Mouse (Mus musculus) G1E-ER4 (cell line): Measurements from ENCODE around the gene Mapkapk5. TPM values are rescaled to one million over a fixed set of nuclear protein-coding genes. Genes with fewer than 3 reads are reported as not detected.

Source experiments
- GATA1 ChIP-seq: IDR thresholded peaks from one replicate; pipeline ENCODE4 v1.8.0; 2012; ENCODE audit warnings: low read length, inconsistent platforms
- polyA plus RNA-seq: library from polyadenylated mRNA; stranded (reverse); fragments of >175 nt; gene quantifications from 2 replicates; pipeline ENCODE4 v1.2.3, GENCODE M21; 2012

Gene Mapkapk5
- polyA plus RNA-seq, 1 experiment, result 52.3 TPM

GRCm38 (mm10) chr5:121535116-121535515 lies 10.6 kb downstream of the Mapkapk5 start:
- no peak for TF ChIP-seq GATA1

- TF ChIP-seq GATA1, result no peak
Observed at GRCm38 (mm10) chr5:121534521-121534920, 11.2 kb downstream of the Mapkapk5 start.

- no peak for TF ChIP-seq GATA1
Observed at GRCm38 (mm10) chr5:121526961-121527360, 18.7 kb downstream of the Mapkapk5 start.

GRCm38 (mm10) chr5:121526526-121526925 lies 19.2 kb downstream of the Mapkapk5 start:
- TF ChIP-seq GATA1, result no peak

- TF ChIP-seq GATA1, result no peak
Observed at GRCm38 (mm10) chr5:121525774-121526450, 19.8 kb downstream of the Mapkapk5 start.

GRCm38 (mm10) chr5:121518983-121519382 lies 26.7 kb downstream of the Mapkapk5 start:
- TF ChIP-seq GATA1, result no peak

- no peak for TF ChIP-seq GATA1
Observed at GRCm38 (mm10) chr5:121510009-121510408, 35.7 kb downstream of the Mapkapk5 start.

GRCm38 (mm10) chr5:121506846-121507245 lies 38.9 kb downstream of the Mapkapk5 start:
- no peak for TF ChIP-seq GATA1

GRCm38 (mm10) chr5:121503231-121503630 lies 42.5 kb downstream of the Mapkapk5 start, which contains the start of gene Adam1b:
Gene Adam1b (minus strand): TSS chr5:121503435.
- TF ChIP-seq GATA1, result no peak

GRCm38 (mm10) chr5:121500719-121501118 lies 45.0 kb downstream of the Mapkapk5 start:
- TF ChIP-seq GATA1, result no peak

- no peak for TF ChIP-seq GATA1
Observed at GRCm38 (mm10) chr5:121493305-121493704, 52.4 kb downstream of the Mapkapk5 start.

GRCm38 (mm10) chr5:121484801-121485200 lies 60.9 kb downstream of the Mapkapk5 start:
- TF ChIP-seq GATA1, result no peak

GRCm38 (mm10) chr5:121477680-121478079 lies 68.0 kb downstream of the Mapkapk5 start:
- TF ChIP-seq GATA1, result no peak

GRCm38 (mm10) chr5:121476040-121476439 lies 69.7 kb downstream of the Mapkapk5 start:
- TF ChIP-seq GATA1, result peak; percentile 64

Other genes starting within 250 kb of the Mapkapk5 start
- gene Trafd1, start 160.3 kb downstream of the Mapkapk5 start, polyA plus RNA-seq, result 14.7 and 17.8 TPM in 2 replicates
- 5.2 and 5.3 TPM in 2 replicates for gene Naa25, start 148.0 kb downstream of the Mapkapk5 start, polyA plus RNA-seq
- 2.0 TPM in 2 replicates for gene Tmem116, start 94.0 kb downstream of the Mapkapk5 start, polyA plus RNA-seq
- 214 and 282 TPM in 2 replicates for gene Erp29, start 93.4 kb downstream of the Mapkapk5 start, polyA plus RNA-seq
- not detected in 2 replicates for gene Adam1b, start 42.5 kb downstream of the Mapkapk5 start, polyA plus RNA-seq
- gene Adam1a, start 423 bp downstream of the Mapkapk5 start, polyA plus RNA-seq, result 0.11 and 0.15 TPM in 2 replicates
- not detected in 2 replicates for gene Gm42878, start 423 bp downstream of the Mapkapk5 start, polyA plus RNA-seq
- gene Aldh2, start 47.9 kb upstream of the Mapkapk5 start, polyA plus RNA-seq, result 124 and 151 TPM in 2 replicates
- gene Acad12, start 73.0 kb upstream of the Mapkapk5 start, polyA plus RNA-seq, result 1.0 and 1.3 TPM in 2 replicates
- gene Acad10, start 114.6 kb upstream of the Mapkapk5 start, polyA plus RNA-seq, result 2.6 and 3.5 TPM in 2 replicates
- 12.8 and 12.9 TPM in 2 replicates for gene Brap, start 114.7 kb upstream of the Mapkapk5 start, polyA plus RNA-seq
- gene Atxn2, start 165.4 kb upstream of the Mapkapk5 start, polyA plus RNA-seq, result 43.1 and 81.7 TPM in 2 replicates